Mouse (Mus musculus) CH12.LX (cell line): ENCODE data around the gene Thrb.

Source experiments
- CTCF ChIP-seq, 2 experiments: IDR thresholded peaks in 1 of 2; conservative IDR thresholded peaks in 1 of 2; 2 replicates each; pipeline ENCODE4 v1.5.1; 2011 to 2012; ENCODE audit warnings: low read depth in 2 of 2, low read length in 2 of 2, improper control_type of control experiment in 1 of 2, inconsistent platforms in 1 of 2, mild to moderate bottlenecking in 1 of 2, moderate library complexity in 1 of 2
- JUND ChIP-seq: conservative IDR thresholded peaks from 2 replicates; pipeline ENCODE4 v1.6.1; 2011; ENCODE audit warnings: low read depth, low read length, improper control_type of control experiment
- MAX ChIP-seq: IDR thresholded peaks from 2 replicates; pipeline ENCODE4 v1.6.1; 2011; ENCODE audit warnings: low read length, improper control_type of control experiment
- NELFE ChIP-seq: IDR thresholded peaks from 2 replicates; pipeline ENCODE4 v1.6.1; 2011; ENCODE audit warnings: low read depth, low read length, improper control_type of control experiment
- POLR2A ChIP-seq: IDR thresholded peaks from 2 replicates; pipeline ENCODE4 v1.6.1; 2011; ENCODE audit warnings: low read depth, mild to moderate bottlenecking, improper control_type of control experiment, low read length
- TCF12 ChIP-seq: IDR thresholded peaks from 2 replicates; pipeline ENCODE4 v1.6.1; 2014; ENCODE audit warnings: low read depth, mild to moderate bottlenecking, inconsistent platforms, low read length, improper control_type of control experiment
- ZC3H11A ChIP-seq: IDR thresholded peaks from 2 replicates; pipeline ENCODE4 v1.6.1; 2012; ENCODE audit warnings: low read depth, mild to moderate bottlenecking, inconsistent platforms, low read length, improper control_type of control experiment
- ZMIZ1 ChIP-seq: IDR thresholded peaks from 2 replicates; pipeline ENCODE4 v1.6.1; 2012; ENCODE audit warnings: low read depth, mild to moderate bottlenecking, inconsistent platforms, low read length, improper control_type of control experiment

- TF ChIP-seq CTCF (conservative IDR thresholded peaks at IDR 0.05 in 1 of 2, IDR thresholded peaks at IDR 0.05 in 1 of 2; ENCODE audit: low read depth in 2 of 2, low read length in 2 of 2) (no peak), NELFE (no peak), MAX (no peak), ZC3H11A (no peak), TCF12 (no peak), JUND (no peak), ZMIZ1 (no peak), POLR2A (no peak)
These were observed 312.1 kb downstream of the Thrb start for GRCm38 (mm10) chr14:17972132-17972531.
